Mouse (Mus musculus): Measurements from ENCODE around the gene Cdc14b. TPM values are rescaled to one million over a fixed set of nuclear protein-coding genes. Genes with fewer than 3 reads are reported as not detected.
"Not testable (repeated sequence)": the region's sequence is repeated elsewhere in the genome, so short reads cannot be mapped to it uniquely, and the experiment has no call there.

Cdc14b gene
- polyA plus RNA-seq, 1 experiment, result 4.7 TPM

GRCm38 (mm10) chr13:64259903-64260302, 15.2 kb downstream of the Cdc14b start:
- H3K27me3 ChIP-seq (ENCODE audit: control insufficient read depth, insufficient read depth, insufficient read length), result no peaks in the 10 kb centered on the region
- H3K79me3 ChIP-seq (ENCODE audit: low read depth), result peaks cover 12% of the 10 kb centered on the region
- TF ChIP-seq USF1 (IDR thresholded peaks at IDR 0.05; ENCODE audit: low read depth) (no peak), MYOG (IDR thresholded peaks at IDR 0.05; ENCODE audit: control insufficient read depth, extremely low read depth, insufficient read length) (no peak), MYOD1 (IDR thresholded peaks at IDR 0.05; ENCODE audit: control insufficient read depth, insufficient read length, low read depth) (no peak)

DNA sequence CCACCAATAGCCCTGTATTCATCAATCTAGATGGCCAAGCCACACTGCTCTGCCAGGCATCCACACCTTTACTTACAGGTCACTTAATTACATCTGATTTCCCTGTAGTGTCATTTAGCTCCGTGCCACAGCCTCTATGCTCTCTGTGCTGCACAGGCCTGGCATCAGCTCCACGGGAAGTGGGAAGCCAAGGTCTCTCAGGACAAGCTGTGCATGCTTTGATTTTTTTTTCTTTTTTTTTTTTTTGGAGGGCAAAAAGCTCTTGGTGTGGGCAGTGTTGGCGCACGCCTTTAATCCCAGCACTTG, 16.6 kb downstream of the Cdc14b start:
- H3K79me2 ChIP-seq (ENCODE audit: control insufficient read depth, insufficient read depth), result peaks cover 62% of the 10 kb centered on the region
- TF ChIP-seq MAX (IDR thresholded peaks at IDR 0.05) (no peak), CTCF (IDR thresholded peaks at IDR 0.05; ENCODE audit: control insufficient read depth, insufficient read depth, insufficient read length) (no peak), USF1 (IDR thresholded peaks at IDR 0.05; ENCODE audit: low read depth) (no peak), MYOD1 (IDR thresholded peaks at IDR 0.05; ENCODE audit: control insufficient read depth, insufficient read length, low read depth) (no peak), MYOG (IDR thresholded peaks at IDR 0.05; ENCODE audit: control insufficient read depth, extremely low read depth, insufficient read length) (no peak), CEBPB (IDR thresholded peaks at IDR 0.05; ENCODE audit: low read depth) (no peak), FOSL1 (IDR thresholded peaks at IDR 0.05; ENCODE audit: insufficient read depth, low read length, poor library complexity, severe bottlenecking) (no peak)
- peaks cover 15% of the 10 kb centered on the region for H3K79me3 ChIP-seq (ENCODE audit: low read depth)
- H3ac ChIP-seq (ENCODE audit: control insufficient read depth, insufficient read length, low read depth), result no peak overlapping the region
- H3K4me3 ChIP-seq (ENCODE audit: insufficient read depth, poor library complexity, severe bottlenecking), result no peak overlapping the region
- no peaks in the 10 kb centered on the region for H3K36me3 ChIP-seq (ENCODE audit: control insufficient read depth, insufficient read depth)
- no peaks in the 10 kb centered on the region for H3K27me3 ChIP-seq (ENCODE audit: control insufficient read depth, insufficient read depth, insufficient read length)

More at GRCm38 (mm10) chr13:64259903-64260302, 15.2 kb downstream of the Cdc14b start:
- H3ac ChIP-seq (ENCODE audit: control insufficient read depth, insufficient read length, low read depth), result no peak overlapping the region
- peaks cover 60% of the 10 kb centered on the region for H3K79me2 ChIP-seq (ENCODE audit: control insufficient read depth, insufficient read depth)
- H3K4me3 ChIP-seq (ENCODE audit: insufficient read depth, poor library complexity, severe bottlenecking), result no peak overlapping the region
- no peaks in the 10 kb centered on the region for H3K36me3 ChIP-seq (ENCODE audit: control insufficient read depth, insufficient read depth)

DNA sequence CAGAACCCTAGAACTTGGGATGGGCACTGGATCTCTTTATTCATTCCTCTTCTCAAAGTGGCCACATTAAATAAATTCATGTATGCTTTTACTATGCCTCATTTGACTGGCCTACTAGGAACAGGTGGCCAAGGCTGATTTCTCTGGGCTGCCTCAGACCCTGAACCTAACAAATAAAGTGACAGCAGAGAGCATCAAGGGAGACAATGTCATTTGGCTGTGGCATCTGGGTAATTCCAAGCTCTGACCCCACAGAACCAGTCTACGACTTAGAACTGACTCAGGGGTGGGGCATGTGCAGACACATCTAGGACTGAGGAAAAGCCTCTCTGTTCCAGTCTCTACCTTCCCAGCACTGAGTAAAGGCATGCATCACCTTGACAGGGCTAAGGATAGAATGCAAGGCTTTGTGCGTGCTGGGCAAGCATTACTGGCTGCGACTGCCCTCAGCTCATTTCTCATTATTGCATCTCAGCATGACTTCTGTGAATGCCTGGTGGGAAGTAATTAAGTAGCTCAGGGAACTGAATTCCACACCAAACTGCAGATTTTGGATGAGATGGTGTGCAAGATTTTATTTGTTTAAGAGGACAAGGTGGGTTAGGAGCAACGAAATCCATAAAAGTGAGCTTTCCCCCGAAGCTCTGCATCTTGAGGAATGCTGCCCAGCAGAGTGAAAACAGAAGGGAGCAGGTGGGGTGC, 17.1 kb downstream of the Cdc14b start:
- Histone ChIP-seq H3K36me3 (ENCODE audit: control insufficient read depth, insufficient read depth) (no peaks in the 10 kb centered on the region), H3ac (ENCODE audit: control insufficient read depth, insufficient read length, low read depth) (no peak overlapping the region), H3K79me3 (ENCODE audit: low read depth) (peaks cover 15% of the 10 kb centered on the region), H3K27me3 (ENCODE audit: control insufficient read depth, insufficient read depth, insufficient read length) (no peaks in the 10 kb centered on the region), H3K4me3 (ENCODE audit: insufficient read depth, poor library complexity, severe bottlenecking) (no peak overlapping the region), H3K79me2 (ENCODE audit: control insufficient read depth, insufficient read depth) (peaks cover 61% of the 10 kb centered on the region)
- TF ChIP-seq FOSL1 (IDR thresholded peaks at IDR 0.05; ENCODE audit: insufficient read depth, low read length, poor library complexity, severe bottlenecking) (no peak), CEBPB (IDR thresholded peaks at IDR 0.05; ENCODE audit: low read depth) (no peak), MYOG (IDR thresholded peaks at IDR 0.05; ENCODE audit: control insufficient read depth, extremely low read depth, insufficient read length) (no peak), CTCF (IDR thresholded peaks at IDR 0.05; ENCODE audit: control insufficient read depth, insufficient read depth, insufficient read length) (no peak), MAX (IDR thresholded peaks at IDR 0.05) (no peak), MYOD1 (IDR thresholded peaks at IDR 0.05; ENCODE audit: control insufficient read depth, insufficient read length, low read depth) (no peak), USF1 (IDR thresholded peaks at IDR 0.05; ENCODE audit: low read depth) (no peak)

DNA sequence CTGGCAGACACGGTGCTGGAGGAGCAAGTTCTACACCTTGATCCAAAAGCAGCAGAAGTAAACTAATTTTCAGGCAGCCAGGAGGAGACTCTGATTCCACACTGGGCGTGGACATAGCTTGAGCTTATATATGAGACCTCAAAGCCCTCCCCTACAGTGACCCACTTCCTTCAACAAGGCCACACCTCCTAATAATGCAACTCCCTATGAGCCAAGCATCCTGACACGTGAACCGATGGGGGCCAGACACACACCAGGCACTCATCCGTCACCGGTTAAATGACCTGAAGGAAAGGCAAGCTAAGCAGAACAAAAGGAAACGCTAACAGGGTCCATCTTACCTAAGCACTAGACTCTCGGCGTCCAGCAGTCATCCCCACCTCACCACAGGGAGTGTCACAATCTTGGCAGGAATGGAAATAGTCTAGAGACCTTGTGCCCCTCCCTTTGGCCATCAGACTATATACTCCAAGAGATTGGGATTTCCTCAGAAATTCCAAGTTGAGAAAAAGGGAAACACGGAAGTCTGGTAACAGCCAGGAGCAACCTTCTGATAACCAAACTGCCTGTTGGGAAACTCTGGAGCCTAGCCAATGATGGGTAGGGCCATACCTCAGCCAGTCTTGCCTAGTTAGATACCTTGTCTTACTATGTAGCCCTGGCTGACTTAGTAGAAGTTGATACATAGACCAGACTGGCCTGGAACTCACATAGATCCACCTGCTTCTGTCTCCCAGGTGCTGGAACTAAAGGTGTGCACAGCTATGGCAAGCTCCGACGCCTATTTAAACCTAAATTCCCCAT, 17.9 kb downstream of the Cdc14b start:
- peaks cover 17% of the 10 kb centered on the region for H3K79me3 ChIP-seq (ENCODE audit: low read depth)
- no peak overlapping the region for H3ac ChIP-seq (ENCODE audit: control insufficient read depth, insufficient read length, low read depth)
- H3K4me3 ChIP-seq (ENCODE audit: insufficient read depth, poor library complexity, severe bottlenecking), result no peak overlapping the region
- no peaks in the 10 kb centered on the region for H3K27me3 ChIP-seq (ENCODE audit: control insufficient read depth, insufficient read depth, insufficient read length)
- TF ChIP-seq FOSL1 (IDR thresholded peaks at IDR 0.05; ENCODE audit: insufficient read depth, low read length, poor library complexity, severe bottlenecking) (no peak), CTCF (IDR thresholded peaks at IDR 0.05; ENCODE audit: control insufficient read depth, insufficient read depth, insufficient read length) (no peak), MAX (IDR thresholded peaks at IDR 0.05) (no peak)
- H3K36me3 ChIP-seq (ENCODE audit: control insufficient read depth, insufficient read depth), result no peaks in the 10 kb centered on the region
- H3K79me2 ChIP-seq (ENCODE audit: control insufficient read depth, insufficient read depth), result peaks cover 58% of the 10 kb centered on the region

- H3K27me3 ChIP-seq (ENCODE audit: control insufficient read depth, insufficient read depth, insufficient read length); H3ac ChIP-seq (ENCODE audit: control insufficient read depth, insufficient read length, low read depth); H3K4me3 ChIP-seq (ENCODE audit: insufficient read depth, poor library complexity, severe bottlenecking); H3K36me3 ChIP-seq (ENCODE audit: control insufficient read depth, insufficient read depth): not testable (repeated sequence)
- Histone ChIP-seq H3K79me3 (ENCODE audit: low read depth) (peaks cover 30% of the 10 kb centered on the region), H3K79me2 (ENCODE audit: control insufficient read depth, insufficient read depth) (peaks cover 80% of the 10 kb centered on the region)
Measured at GRCm38 (mm10) chr13:64254185-64254584, 20.9 kb downstream of the Cdc14b start.

GRCm38 (mm10) chr13:64253697-64254096, 21.4 kb downstream of the Cdc14b start:
- no peak overlapping the region for H3K4me3 ChIP-seq (ENCODE audit: insufficient read depth, poor library complexity, severe bottlenecking)
- H3K36me3 ChIP-seq (ENCODE audit: control insufficient read depth, insufficient read depth), result no peaks in the 10 kb centered on the region
- no peak overlapping the region for H3ac ChIP-seq (ENCODE audit: control insufficient read depth, insufficient read length, low read depth)
- TF ChIP-seq MYOD1 (IDR thresholded peaks at IDR 0.05; ENCODE audit: control insufficient read depth, insufficient read length, low read depth) (no peak), FOSL1 (IDR thresholded peaks at IDR 0.05; ENCODE audit: insufficient read depth, low read length, poor library complexity, severe bottlenecking) (no peak), MYOG (IDR thresholded peaks at IDR 0.05; ENCODE audit: control insufficient read depth, extremely low read depth, insufficient read length) (no peak), MAX (IDR thresholded peaks at IDR 0.05) (no peak), CEBPB (IDR thresholded peaks at IDR 0.05; ENCODE audit: low read depth) (no peak), USF1 (IDR thresholded peaks at IDR 0.05; ENCODE audit: low read depth) (no peak), CTCF (IDR thresholded peaks at IDR 0.05; ENCODE audit: control insufficient read depth, insufficient read depth, insufficient read length) (no peak)
- H3K27me3 ChIP-seq (ENCODE audit: control insufficient read depth, insufficient read depth, insufficient read length), result no peaks in the 10 kb centered on the region
- H3K79me2 ChIP-seq (ENCODE audit: control insufficient read depth, insufficient read depth), result peaks cover 84% of the 10 kb centered on the region
- peaks cover 30% of the 10 kb centered on the region for H3K79me3 ChIP-seq (ENCODE audit: low read depth)
